Mouse (Mus musculus) bone marrow, adult 2 months (tissue): ENCODE results near the gene Shc2.

ENCODE experiments used
- CTCF ChIP-seq: fragments of 200-500 bp; IDR thresholded peaks from 2 replicates; pipeline ENCODE4 v1.5.1; 2011; ENCODE audit warnings: low read length, control low read depth; ENCODE audit not compliant: control insufficient read depth, insufficient read depth
- POLR2A ChIP-seq: fragments of 200-500 bp; IDR thresholded peaks from 2 replicates; pipeline ENCODE4 v1.6.1; 2011; ENCODE audit warnings: low read depth, mild to moderate bottlenecking, control low read depth, low read length, borderline replicate concordance; ENCODE audit not compliant: control insufficient read depth

DNA sequence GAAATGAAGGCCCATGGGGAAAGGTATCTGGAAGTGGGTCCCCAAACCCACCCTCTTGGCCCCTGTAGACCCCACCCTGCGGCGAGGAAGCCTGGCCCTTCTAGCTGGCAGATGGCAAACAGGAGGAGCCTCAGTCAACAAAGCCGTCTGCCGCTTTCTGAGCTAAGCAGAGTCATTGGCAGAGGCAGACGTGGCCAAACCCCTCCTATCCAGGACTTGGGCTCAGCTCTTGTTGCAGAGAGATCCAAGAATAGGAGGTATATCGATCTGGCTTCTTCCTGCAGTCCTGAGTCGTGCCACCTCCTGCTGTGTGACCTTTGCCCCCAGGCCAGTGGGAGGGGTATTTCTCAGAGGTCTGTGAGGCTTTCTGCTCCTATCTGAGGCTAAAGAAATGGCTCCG lies 21.9 kb downstream of the Shc2 start:
- TF ChIP-seq CTCF (no peak), POLR2A (no peak)
